Mouse (Mus musculus): Measurements from ENCODE around the gene Slc22a8. TPM values are rescaled to one million over a fixed set of nuclear protein-coding genes. Genes with fewer than 3 reads are reported as not detected.
A peak's percentile ranks its signal among the peaks of the same experiment; 100 is the strongest.

The Slc22a8 gene
- polyA plus RNA-seq, 1 experiment from 2014 or later = 8.3 TPM

DNA sequence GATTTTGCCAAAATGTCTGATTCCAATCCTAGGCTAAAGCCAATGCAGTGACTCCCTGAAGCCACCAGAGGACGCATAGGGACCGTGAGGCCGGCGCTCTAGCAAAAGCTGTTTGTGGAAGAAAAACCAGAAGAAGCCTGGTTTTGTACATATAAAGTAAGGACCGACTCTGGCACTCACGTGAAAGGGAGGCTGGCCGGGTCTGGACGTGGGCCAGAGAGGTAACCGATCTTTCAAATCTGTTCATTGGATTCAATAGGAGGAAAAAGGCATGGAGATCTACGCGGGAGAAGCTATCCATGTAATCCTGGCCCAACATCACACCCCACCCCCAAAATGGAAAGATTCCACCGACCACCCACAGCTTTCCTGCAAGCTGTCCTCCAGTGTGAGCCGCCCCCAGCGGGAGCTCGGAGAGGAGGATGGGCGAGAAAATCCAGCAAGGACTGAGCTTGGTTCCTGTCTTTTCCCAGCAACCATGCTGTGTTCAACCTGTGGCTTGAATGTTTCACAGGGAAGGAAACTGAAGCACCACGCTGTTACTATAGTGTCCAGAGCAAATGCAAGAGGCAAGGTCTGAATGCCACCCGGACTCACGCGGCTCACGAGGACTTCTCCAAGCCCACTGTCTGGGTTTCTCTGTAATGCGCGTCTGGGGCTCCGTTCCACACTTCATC lies 12.6 kb upstream of the Slc22a8 start:
- Histone ChIP-seq H3K9me3 (replicated peaks) (no peaks in the 10 kb centered on the region), H3K4me2 (peak overlapping the region; percentile 73), H3K4me3 (replicated peaks) (peak overlapping the region; percentile 40), H3K36me3 (no peaks in the 10 kb centered on the region), H3K27ac (peak overlapping the region; percentile 20; the same call in 1 of the 2 replicates), H3K4me1 (peaks cover 10% of the 10 kb centered on the region; the same call in 1 of the 2 replicates), H3K9ac (0 out of 2 replicates have a peak overlapping the region, but pooled peaks have one; percentile 12), H3K27me3 (no peaks in the 10 kb centered on the region)
- WGBS = 10% methylated on average over 24 of the region's 24 CpGs
- peak; percentile 65 for ATAC-seq (replicated peaks; ENCODE audit: low FRiP score)

DNA sequence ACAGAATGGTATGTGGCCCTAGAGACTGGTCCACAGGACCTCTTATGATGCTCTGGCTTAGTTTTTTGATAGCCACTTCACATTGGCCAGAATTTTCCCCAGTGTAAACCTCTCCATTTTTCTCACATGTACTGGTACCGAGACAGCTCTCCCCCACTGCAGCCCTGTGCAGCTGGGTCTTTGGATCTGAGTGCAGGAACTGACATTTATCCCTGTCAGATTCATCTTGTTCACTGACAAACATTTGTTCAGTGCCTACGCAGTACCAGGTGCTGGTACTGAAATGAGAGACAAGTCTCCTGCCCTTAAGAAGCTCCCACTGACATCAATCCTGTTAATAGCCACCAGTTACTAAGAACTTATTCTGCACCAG lies 12.1 kb upstream of the Slc22a8 start:
- H3K9ac ChIP-seq = 0 out of 2 replicates have a peak overlapping the region, but pooled peaks have one; percentile 12
- no peaks in the 10 kb centered on the region for H3K36me3 ChIP-seq
- peak overlapping the region; percentile 40 for H3K4me3 ChIP-seq (replicated peaks)
- H3K27me3 ChIP-seq = no peaks in the 10 kb centered on the region
- no peak; the same call in 1 of the 2 replicates for ATAC-seq (replicated peaks; ENCODE audit: low FRiP score)
- H3K4me2 ChIP-seq = peak overlapping the region; percentile 73
- peaks cover 10% of the 10 kb centered on the region; the same call in 1 of the 2 replicates for H3K4me1 ChIP-seq
- 54% methylated on average over 2 of the region's 2 CpGs for WGBS
- peak overlapping the region; percentile 20; the same call in 1 of the 2 replicates for H3K27ac ChIP-seq
- H3K9me3 ChIP-seq (replicated peaks) = no peaks in the 10 kb centered on the region

DNA sequence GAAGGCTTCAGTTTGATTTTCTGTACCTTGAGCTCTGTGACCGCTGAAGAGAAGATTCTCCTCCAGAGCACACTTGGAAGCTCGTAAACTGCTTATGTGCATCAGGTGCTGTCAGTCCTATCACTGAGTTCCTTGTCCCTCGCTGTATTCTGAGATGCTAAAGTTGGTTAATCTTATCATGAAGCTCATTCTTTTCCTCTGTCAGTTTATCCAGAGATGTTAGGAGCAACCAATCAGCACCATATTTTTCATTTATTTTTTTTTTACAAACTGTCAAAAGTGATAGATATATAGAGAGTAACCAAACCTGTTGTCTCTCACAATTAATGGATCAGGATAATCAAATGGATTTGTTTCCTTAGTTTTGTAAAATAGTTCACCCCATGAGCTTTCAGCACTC lies 5.8 kb upstream of the Slc22a8 start:
- no peak overlapping the region for H3K4me3 ChIP-seq (replicated peaks)
- no peak for ATAC-seq (replicated peaks; ENCODE audit: low FRiP score)
- no peak overlapping the region for H3K9ac ChIP-seq
- H3K9me3 ChIP-seq (replicated peaks) = no peaks in the 10 kb centered on the region
- no peaks in the 10 kb centered on the region for H3K36me3 ChIP-seq
- no peak overlapping the region for H3K27ac ChIP-seq
- H3K4me1 ChIP-seq = no peaks in the 10 kb centered on the region
- no peaks in the 10 kb centered on the region for H3K27me3 ChIP-seq
- 90% methylated on average over 3 of the region's 3 CpGs for WGBS
- H3K4me2 ChIP-seq = no peak overlapping the region

DNA sequence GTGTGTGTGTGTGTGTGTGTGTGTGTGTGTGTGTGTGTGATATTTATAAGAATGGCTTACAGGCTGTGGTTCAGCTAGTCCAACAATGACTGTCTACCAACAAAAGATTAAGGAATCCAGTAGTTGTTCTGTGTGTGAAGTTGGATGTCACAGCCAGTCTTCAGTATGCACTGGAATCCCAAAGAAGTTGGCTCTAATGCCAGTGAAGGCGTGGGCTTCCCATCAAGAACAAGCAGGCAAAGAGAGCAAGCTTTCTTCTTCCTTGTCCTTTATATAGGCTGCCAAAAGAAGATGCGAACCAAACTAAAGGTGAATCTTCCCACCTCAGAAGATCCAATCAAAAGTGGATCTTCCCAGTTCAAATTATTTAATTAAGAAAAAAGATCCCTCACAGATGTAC lies 5.2 kb upstream of the Slc22a8 start:
- 85% methylated on average over 2 of the region's 2 CpGs for WGBS
- H3K36me3 ChIP-seq = no peaks in the 10 kb centered on the region

DNA sequence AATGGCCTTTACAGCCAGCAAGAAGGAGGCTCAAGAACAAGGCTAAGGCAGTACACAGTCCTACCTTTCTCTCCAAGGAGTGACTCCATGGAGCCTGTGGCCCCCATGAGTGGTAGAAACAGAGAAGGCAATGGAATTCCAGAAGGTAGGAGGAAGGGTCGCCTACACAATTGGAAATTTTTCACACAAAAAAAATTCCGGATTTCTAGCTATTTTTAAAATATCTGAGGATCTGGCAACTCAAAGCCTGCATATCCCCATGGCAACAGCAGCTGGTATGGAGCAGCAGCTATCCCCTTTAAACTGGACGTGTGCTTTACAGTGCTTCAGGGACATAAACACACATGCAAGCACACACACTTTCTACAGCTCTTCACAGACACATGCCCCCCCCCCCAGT lies 4.7 kb upstream of the Slc22a8 start:
- H3K27me3 ChIP-seq = no peaks in the 10 kb centered on the region
- no peak for ATAC-seq (replicated peaks; ENCODE audit: low FRiP score)
- no peak overlapping the region for H3K4me3 ChIP-seq (replicated peaks)
- H3K9me3 ChIP-seq (replicated peaks) = no peaks in the 10 kb centered on the region
- peaks cover 5% of the 10 kb centered on the region for H3K4me1 ChIP-seq
- no peak overlapping the region for H3K9ac ChIP-seq
- WGBS = 53% methylated on average over 3 of the region's 3 CpGs
- no peak overlapping the region for H3K4me2 ChIP-seq
- H3K27ac ChIP-seq = no peak overlapping the region
- no peaks in the 10 kb centered on the region for H3K36me3 ChIP-seq

More for the DNA sequence above, 5.2 kb upstream of the Slc22a8 start:
- Histone ChIP-seq H3K9me3 (replicated peaks) (no peaks in the 10 kb centered on the region), H3K4me3 (replicated peaks) (no peak overlapping the region), H3K27ac (no peak overlapping the region), H3K4me1 (peaks cover under 1% of the 10 kb centered on the region), H3K9ac (no peak overlapping the region), H3K4me2 (no peak overlapping the region), H3K27me3 (no peaks in the 10 kb centered on the region)
- ATAC-seq (replicated peaks; ENCODE audit: low FRiP score) = no peak

DNA sequence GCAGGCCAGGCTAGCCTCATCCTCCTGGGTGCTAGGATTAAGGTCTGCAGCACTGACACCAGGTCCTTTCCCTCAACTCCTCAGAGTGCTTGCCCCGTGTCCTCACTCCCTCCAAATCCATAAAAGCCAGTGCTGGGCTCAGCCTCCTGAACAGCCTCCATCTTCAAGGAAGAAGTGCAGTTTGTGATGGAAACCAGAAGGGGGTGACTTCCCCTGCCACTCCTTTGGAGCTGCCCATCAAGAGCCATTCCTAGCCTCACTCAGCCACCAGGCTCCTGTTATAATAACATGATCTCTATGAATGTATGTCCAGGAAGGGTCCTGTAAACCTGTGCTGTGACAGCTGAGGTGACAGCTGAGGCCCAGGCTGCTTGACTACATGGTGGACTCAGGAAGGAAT lies 3.7 kb upstream of the Slc22a8 start:
- Histone ChIP-seq H3K27ac (no peak overlapping the region), H3K36me3 (no peaks in the 10 kb centered on the region), H3K4me1 (peaks cover 14% of the 10 kb centered on the region), H3K9ac (no peak overlapping the region), H3K4me2 (no peak overlapping the region), H3K9me3 (replicated peaks) (no peaks in the 10 kb centered on the region), H3K4me3 (replicated peaks) (no peak overlapping the region), H3K27me3 (no peaks in the 10 kb centered on the region)
- no peak for ATAC-seq (replicated peaks; ENCODE audit: low FRiP score)
- 52% methylated on average over 1 of the region's 1 CpGs for WGBS

DNA sequence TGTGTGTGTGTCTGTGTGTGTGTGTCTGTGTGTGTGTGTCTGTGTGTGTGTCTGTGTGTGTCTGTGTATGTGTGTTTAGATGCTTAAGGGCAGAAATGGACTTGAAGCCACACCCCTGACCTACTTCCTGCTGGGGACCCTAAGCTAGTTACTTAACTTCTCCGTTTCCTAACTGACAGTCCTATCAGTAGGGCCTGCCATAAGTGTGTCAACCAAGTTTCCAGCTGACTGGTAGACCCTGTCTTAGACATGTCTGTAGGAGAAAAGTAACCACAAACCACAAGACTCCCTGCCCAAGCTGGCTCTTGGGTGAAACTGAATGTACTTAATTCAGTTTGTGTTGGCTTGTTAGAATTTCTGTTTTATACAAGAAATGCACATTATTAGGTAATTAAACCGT lies 1.1 kb downstream of the Slc22a8 start:
- no peak overlapping the region for H3K4me3 ChIP-seq (replicated peaks)
- H3K4me1 ChIP-seq = peaks cover 42% of the 10 kb centered on the region
- no peak for ATAC-seq (replicated peaks; ENCODE audit: low FRiP score)
- no peak overlapping the region; the same call in 1 of the 2 replicates for H3K27ac ChIP-seq
- H3K36me3 ChIP-seq = no peaks in the 10 kb centered on the region
- H3K4me2 ChIP-seq = no peak overlapping the region
- H3K27me3 ChIP-seq = no peaks in the 10 kb centered on the region
- no peaks in the 10 kb centered on the region for H3K9me3 ChIP-seq (replicated peaks)
- no peak overlapping the region for H3K9ac ChIP-seq
- 52% methylated on average over 2 of the region's 2 CpGs for WGBS

DNA sequence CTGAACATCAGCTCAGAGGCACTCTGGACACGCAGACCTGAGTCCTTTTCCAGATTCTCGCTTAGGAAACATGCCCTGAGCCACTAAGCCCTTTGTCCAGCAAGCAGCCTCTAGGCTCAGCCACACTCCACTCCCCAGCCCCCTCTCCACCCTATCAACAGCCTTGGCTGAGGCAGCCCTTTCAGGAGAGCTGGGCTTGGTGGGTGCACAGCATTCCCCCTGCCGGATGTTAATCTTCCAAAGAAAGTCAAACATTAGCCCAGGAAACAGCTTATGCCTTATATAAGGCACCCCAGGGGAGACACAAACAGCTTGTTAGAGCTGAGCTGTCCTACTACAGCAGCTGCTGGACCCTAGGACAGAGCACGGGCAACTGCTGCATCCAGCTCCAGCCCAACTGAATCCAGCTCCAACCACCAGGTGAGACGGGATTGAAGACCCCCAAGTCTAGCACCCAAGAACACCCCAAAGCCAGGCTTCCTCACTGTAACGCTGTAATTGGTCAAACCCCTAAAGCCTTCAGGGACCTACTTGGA lies 1.9 kb downstream of the Slc22a8 start:
- H3K4me3 ChIP-seq (replicated peaks) = no peak overlapping the region
- 72% methylated on average over 6 of the region's 6 CpGs for WGBS
- H3K36me3 ChIP-seq = no peaks in the 10 kb centered on the region
- H3K9me3 ChIP-seq (replicated peaks) = no peaks in the 10 kb centered on the region
- peak; percentile 84 for ATAC-seq (replicated peaks; ENCODE audit: low FRiP score)
- H3K4me1 ChIP-seq = peaks cover 48% of the 10 kb centered on the region
- no peaks in the 10 kb centered on the region for H3K27me3 ChIP-seq
- peak overlapping the region; percentile 74 for H3K27ac ChIP-seq
- H3K4me2 ChIP-seq = peak overlapping the region; percentile 15; the same call in 1 of the 2 replicates
- H3K9ac ChIP-seq = no peak overlapping the region

DNA sequence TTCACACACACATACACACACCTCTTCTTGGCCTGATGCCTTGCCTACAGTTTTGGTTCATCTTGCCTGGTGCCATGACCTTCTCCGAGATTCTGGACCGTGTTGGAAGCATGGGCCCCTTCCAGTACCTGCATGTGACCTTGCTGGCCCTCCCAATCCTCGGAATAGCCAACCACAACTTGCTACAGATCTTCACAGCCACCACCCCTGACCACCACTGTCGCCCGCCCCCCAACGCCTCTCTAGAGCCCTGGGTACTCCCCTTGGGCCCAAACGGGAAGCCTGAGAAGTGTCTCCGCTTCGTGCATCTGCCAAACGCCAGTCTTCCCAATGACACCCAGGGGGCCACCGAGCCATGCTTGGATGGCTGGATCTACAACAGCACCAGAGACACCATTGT lies 2.8 kb downstream of the Slc22a8 start:
- peak overlapping the region; percentile 23; the same call in 1 of the 2 replicates for H3K4me2 ChIP-seq
- H3K36me3 ChIP-seq = no peaks in the 10 kb centered on the region
- no peak overlapping the region for H3K27ac ChIP-seq
- H3K9ac ChIP-seq = no peak overlapping the region
- H3K9me3 ChIP-seq (replicated peaks) = no peaks in the 10 kb centered on the region
- peaks cover 51% of the 10 kb centered on the region for H3K4me1 ChIP-seq
- 85% methylated on average over 11 of the region's 11 CpGs for WGBS
- no peaks in the 10 kb centered on the region for H3K27me3 ChIP-seq
- no peak overlapping the region for H3K4me3 ChIP-seq (replicated peaks)
- ATAC-seq (replicated peaks; ENCODE audit: low FRiP score) = no peak

DNA sequence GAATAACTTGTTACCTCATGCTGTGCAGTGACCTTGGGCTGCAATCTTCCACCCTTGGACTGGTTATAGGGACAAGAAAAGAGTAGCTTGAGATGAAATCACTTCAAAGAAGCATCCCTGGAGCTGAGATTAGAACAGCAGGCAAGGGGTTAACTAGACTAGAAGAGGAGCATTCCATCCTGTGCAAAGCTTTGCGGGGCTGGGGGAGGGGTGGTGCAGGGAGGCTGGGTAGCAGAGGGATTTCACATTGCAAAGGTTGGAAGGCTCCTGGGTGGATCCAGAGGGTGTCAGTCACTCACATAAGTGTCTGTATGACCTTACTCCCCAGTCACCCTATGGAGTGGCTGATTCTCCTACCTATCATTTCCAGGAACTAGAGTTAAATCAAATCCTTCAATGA lies 3.5 kb downstream of the Slc22a8 start:
- no peak overlapping the region for H3K27ac ChIP-seq
- 3% methylated on average over 1 of the region's 1 CpGs for WGBS
- H3K4me3 ChIP-seq (replicated peaks) = no peak overlapping the region
- H3K27me3 ChIP-seq = no peaks in the 10 kb centered on the region
- H3K4me1 ChIP-seq = peaks cover 51% of the 10 kb centered on the region
- no peak for ATAC-seq (replicated peaks; ENCODE audit: low FRiP score)
- H3K4me2 ChIP-seq = peak overlapping the region; percentile 27
- H3K9ac ChIP-seq = no peak overlapping the region
- H3K36me3 ChIP-seq = no peaks in the 10 kb centered on the region
- H3K9me3 ChIP-seq (replicated peaks) = no peaks in the 10 kb centered on the region

DNA sequence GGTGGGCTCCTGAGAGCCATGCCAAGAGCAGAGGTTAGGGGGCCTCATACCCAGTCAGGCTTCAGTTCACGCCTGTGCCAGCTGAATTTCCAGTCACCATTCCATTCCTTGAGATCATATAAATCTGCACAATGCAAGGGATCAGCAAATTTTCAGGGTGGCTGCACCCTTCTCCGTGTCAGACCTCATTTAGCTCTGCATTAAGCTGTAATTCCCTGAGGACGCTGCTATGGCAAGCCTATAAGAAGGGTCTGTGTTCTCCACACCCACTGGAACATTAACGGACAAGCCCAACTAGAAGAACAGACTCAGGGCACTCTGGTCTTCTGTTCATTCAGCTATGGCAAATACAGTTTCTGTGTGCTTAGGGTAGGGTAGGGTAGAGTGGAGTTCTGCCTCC lies 6.2 kb downstream of the Slc22a8 start:
- ATAC-seq (replicated peaks; ENCODE audit: low FRiP score) = peak; percentile 24; the same call in 1 of the 2 replicates
- Histone ChIP-seq H3K4me2 (0 out of 2 replicates have a peak overlapping the region, but pooled peaks have one; percentile 3), H3K27ac (peak overlapping the region; percentile 68), H3K9ac (no peak overlapping the region), H3K9me3 (replicated peaks) (no peaks in the 10 kb centered on the region), H3K36me3 (no peaks in the 10 kb centered on the region), H3K4me3 (replicated peaks) (no peak overlapping the region), H3K4me1 (peaks cover 37% of the 10 kb centered on the region), H3K27me3 (no peaks in the 10 kb centered on the region)
- 59% methylated on average over 4 of the region's 4 CpGs for WGBS

DNA sequence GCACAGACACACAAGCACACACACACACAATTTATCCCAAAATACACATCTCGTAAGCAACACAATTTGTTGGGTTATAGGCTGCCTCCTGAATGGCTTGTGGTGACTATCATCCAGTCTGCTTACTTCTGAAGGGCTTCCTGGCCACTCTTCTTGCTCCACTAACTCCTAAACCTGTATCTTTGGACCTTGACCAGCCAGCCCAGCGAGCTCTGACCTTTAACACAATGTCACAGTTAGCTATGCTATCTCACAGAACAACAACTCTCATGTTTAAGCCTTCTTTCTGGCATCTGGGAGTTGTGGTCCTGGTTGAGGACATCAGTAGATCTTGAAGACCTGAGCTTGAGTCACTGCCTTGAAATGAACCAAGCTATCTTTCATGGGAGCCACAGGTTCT lies 8.2 kb downstream of the Slc22a8 start:
- H3K9ac ChIP-seq = no peak overlapping the region
- H3K27me3 ChIP-seq = no peaks in the 10 kb centered on the region
- H3K4me1 ChIP-seq = peaks cover 20% of the 10 kb centered on the region
- no peak overlapping the region for H3K27ac ChIP-seq
- no peaks in the 10 kb centered on the region for H3K9me3 ChIP-seq (replicated peaks)
- no peak overlapping the region for H3K4me2 ChIP-seq
- H3K4me3 ChIP-seq (replicated peaks) = no peak overlapping the region
- ATAC-seq (replicated peaks; ENCODE audit: low FRiP score) = no peak
- no peaks in the 10 kb centered on the region for H3K36me3 ChIP-seq
- 79% methylated on average over 2 of the region's 2 CpGs for WGBS

All from kidney, embryonic 15.5 days (tissue).